Mouse (Mus musculus): ENCODE data around the gene Pygm.

The Pygm gene

GRCm38 (mm10) chr19:6409176-6409575 is 25.0 kb downstream of the Pygm start:
- no peak for ATAC-seq (ENCODE audit: low TSS enrichment)

DNA sequence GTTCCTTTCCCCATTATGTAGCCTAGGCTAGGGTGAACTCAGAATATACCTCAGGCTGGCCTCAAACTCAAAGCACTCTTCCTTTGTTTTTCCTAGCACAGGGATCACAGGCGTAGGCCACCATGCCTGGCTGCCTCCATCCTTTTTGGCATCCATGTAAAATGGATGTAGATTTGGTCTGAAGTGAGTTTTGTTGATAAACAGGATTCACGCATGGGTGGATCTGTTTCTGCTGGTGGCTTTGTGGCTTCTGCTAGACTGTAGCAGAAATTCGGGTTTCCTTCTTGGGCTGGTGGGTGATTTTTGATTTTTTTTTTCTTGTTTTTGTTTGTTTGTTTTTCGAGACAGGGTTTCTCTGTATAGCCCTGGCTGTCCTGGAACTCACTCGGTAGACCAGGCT is 25.7 kb downstream of the Pygm start:
- ATAC-seq (ENCODE audit: low TSS enrichment): no peak

- ATAC-seq (ENCODE audit: low TSS enrichment): no peak
Measured at GRCm38 (mm10) chr19:6412798-6413197, 28.6 kb downstream of the Pygm start.

- ATAC-seq (ENCODE audit: low TSS enrichment): no peak
Measured at GRCm38 (mm10) chr19:6415454-6415853, 31.3 kb downstream of the Pygm start.

DNA sequence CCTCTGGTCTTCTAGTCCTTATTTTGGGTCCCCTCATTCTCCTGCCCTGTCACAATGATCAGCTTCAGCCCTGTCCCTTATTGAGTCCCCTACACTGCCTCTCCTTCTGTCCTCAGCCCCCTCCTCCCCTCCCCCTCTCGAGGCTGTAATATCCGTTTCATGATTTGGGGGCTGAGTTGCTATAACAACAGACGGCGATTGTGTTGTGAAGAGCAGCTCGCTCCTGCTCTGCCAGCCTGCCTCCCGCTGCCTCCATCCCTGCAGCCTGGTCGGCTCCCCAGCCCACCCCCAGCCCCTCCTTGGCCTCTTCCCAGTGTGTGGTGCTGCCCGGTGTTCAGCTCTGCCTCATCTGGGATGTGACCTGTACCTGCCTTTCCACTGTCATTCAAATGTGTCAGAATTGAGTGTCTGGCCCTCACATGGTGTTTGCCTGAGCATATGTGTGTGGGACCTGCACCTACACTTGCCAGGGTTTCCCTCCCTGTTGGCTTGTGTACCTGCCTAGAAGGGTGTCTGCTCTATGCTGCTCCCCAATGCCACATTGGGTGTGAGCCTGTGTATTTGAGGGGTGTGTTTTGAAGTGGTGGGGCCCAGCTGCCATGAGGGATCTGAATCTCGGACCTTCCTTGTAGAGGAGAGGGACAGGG is 32.0 kb downstream of the Pygm start:
- no peak for ATAC-seq (ENCODE audit: low TSS enrichment)

DNA sequence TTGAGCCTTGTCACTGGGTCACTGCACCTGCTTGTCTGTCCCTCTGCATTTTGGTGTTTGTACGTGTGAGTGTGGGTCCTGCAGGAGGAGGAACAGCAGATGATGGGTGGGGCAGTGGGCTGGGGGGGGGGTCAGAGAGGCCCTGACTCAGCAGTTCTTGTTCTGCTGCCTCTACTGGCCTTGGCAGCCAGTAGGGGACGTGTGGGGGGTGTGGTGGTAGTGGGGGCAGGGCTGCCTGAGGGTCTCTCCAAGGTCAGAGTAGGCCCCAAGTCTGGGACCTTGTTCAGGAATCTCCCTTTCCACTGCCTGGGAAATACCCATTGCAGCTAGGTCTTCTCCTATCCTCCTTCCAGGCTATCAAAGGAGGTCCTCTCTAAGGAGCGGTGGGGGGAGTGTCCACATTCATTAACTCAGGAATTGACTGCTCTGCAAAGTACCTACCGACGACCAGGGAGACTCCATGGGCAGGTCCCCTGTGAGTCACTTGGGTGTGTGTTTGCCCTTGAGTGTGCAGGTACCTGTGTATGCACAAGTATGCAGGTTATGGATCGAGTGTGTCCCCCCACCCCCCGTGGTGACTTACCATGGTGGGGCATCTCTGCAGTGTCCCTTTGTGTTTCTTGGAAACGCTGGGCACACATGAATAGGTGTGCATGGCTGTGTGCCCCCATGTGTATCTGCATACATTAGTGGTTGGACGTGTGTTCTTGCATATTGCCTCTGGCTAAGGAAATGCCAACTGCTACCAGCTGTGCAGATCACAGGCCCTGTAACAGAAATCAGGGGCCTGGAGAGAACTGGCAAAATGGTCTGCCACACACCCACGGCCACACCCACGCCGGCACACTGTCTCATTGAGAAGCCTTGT is 32.9 kb downstream of the Pygm start:
- no peak for ATAC-seq (ENCODE audit: low TSS enrichment)

- peak; percentile 87 for ATAC-seq (ENCODE audit: low TSS enrichment)
Measured at GRCm38 (mm10) chr19:6418233-6418879, 34.2 kb downstream of the Pygm start, which contains the start of gene Nrxn2. Nrxn2 (plus strand) TSS chr19:6418731.

GRCm38 (mm10) chr19:6418984-6419692 is 34.9 kb downstream of the Pygm start:
- ATAC-seq (ENCODE audit: low TSS enrichment): no peak

- ATAC-seq (ENCODE audit: low TSS enrichment): no peak
Measured at GRCm38 (mm10) chr19:6419805-6420310, 35.7 kb downstream of the Pygm start.

DNA sequence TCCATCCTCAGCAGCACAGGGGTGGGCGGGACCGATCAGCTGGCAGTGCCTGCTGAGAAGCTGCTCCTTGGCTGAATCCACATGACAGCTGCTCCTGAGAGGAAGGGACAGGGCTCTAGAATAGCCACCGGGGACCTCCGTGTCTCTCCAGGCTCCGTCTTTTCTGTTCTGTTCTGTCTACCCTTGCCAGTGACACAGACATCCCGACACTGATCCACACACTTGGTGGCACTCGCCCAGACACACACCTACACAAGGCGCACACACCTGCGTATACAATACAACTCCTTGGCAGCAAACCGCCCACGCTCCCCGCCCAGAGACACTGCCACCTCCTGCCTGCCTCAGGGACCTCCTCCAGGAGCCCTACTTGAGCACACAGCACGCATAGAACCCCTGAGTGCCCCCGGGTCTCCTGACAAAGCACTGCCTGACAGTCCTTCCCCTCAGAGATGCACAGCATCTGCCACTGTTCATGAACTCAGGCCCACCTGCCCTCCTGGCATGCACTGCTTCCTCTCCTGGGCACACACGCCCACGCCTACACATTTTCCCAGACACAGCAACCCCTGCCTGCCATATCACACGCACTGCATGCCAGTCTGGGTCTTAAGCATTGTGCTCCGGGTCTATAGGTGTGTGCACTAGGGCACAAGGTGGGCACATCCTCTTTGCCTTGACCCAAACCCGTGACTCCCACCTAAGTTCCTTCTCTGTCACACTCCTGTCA is 36.4 kb downstream of the Pygm start:
- no peak for ATAC-seq (ENCODE audit: low TSS enrichment)

- ATAC-seq (ENCODE audit: low TSS enrichment): peak; percentile 10; the same call in 1 of the 2 replicates
Measured at GRCm38 (mm10) chr19:6421211-6421590, 37.0 kb downstream of the Pygm start.

DNA sequence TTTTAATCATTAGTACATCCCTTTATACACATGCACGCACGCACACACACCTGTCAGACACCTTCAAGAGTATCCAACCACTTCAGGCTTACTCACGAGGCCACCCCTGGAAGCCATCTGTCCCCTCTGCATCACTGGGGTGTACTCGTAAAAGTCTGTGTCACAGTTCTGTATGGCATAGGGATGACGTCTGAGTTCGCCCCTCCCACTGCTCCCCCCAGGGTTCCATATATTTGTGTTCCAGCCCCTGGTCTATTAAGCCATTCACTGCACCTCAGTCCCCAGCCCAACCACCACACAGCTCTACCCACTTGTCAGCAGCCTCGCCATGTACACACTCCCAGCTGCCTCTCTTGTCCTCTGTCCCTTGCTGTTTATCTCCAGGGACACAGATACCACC is 37.8 kb downstream of the Pygm start:
- ATAC-seq (ENCODE audit: low TSS enrichment): no peak

GRCm38 (mm10) chr19:6423241-6423640 is 39.0 kb downstream of the Pygm start:
- ATAC-seq (ENCODE audit: low TSS enrichment): peak; percentile 24; the same call in 1 of the 2 replicates

- ATAC-seq (ENCODE audit: low TSS enrichment): no peak
Measured at GRCm38 (mm10) chr19:6424137-6424881, 40.1 kb downstream of the Pygm start.

DNA sequence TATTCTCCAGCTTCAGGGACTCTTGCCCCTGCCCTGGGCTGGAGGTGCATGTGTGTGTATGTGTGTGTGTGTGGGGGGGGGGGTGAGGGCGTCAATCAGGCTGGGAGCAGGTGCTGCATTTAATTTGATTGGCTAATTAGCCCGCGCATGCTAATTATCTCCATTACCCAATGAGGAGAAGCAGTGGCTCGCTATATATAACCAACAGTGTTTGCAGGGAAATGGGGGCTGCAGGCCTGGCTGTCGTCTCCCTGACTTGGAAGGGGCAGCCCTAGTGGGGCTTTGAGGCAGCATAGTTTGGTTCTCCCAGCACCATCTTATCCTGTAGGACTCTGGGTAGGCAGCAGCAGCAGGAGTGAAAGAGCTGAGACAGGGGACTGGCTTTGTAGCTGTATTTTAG is 41.4 kb downstream of the Pygm start:
- no peak for ATAC-seq (ENCODE audit: low TSS enrichment)

- no peak for ATAC-seq (ENCODE audit: low TSS enrichment)
Measured at GRCm38 (mm10) chr19:6426703-6427500, 42.7 kb downstream of the Pygm start.

GRCm38 (mm10) chr19:6427653-6428434 is 43.6 kb downstream of the Pygm start:
- no peak for ATAC-seq (ENCODE audit: low TSS enrichment)

- no peak for ATAC-seq (ENCODE audit: low TSS enrichment)
Measured at GRCm38 (mm10) chr19:6428501-6429200, 44.5 kb downstream of the Pygm start.
